Mouse (Mus musculus) monocyte, adult 2 months (primary cell): Measurements from ENCODE around the gene Agbl5.

Experiments used
- DNase-seq, 2 experiments: peaks; one replicate each; pipeline ENCODE4 v3.0.0; 2022; ENCODE audit warnings: low spot score in 2 of 2, low read depth in 1 of 2

The Agbl5 gene

GRCm38 (mm10) chr5:30950922-30951321 lies 62.4 kb downstream of the Agbl5 start:
- no peak for DNase-seq

GRCm38 (mm10) chr5:30951706-30952105 lies 63.2 kb downstream of the Agbl5 start:
- DNase-seq: no peak

- no peak for DNase-seq
These were observed 64.1 kb downstream of the Agbl5 start for GRCm38 (mm10) chr5:30952551-30952950.

GRCm38 (mm10) chr5:30954065-30954464 lies 65.6 kb downstream of the Agbl5 start:
- DNase-seq: no peak

- no peak for DNase-seq
These were observed 66.1 kb downstream of the Agbl5 start for GRCm38 (mm10) chr5:30954556-30954955.

GRCm38 (mm10) chr5:30955751-30956150 lies 67.3 kb downstream of the Agbl5 start:
- DNase-seq: no peak
